Mouse (Mus musculus): ENCODE measurements around the gene Itga3.

Gene Itga3

DNA sequence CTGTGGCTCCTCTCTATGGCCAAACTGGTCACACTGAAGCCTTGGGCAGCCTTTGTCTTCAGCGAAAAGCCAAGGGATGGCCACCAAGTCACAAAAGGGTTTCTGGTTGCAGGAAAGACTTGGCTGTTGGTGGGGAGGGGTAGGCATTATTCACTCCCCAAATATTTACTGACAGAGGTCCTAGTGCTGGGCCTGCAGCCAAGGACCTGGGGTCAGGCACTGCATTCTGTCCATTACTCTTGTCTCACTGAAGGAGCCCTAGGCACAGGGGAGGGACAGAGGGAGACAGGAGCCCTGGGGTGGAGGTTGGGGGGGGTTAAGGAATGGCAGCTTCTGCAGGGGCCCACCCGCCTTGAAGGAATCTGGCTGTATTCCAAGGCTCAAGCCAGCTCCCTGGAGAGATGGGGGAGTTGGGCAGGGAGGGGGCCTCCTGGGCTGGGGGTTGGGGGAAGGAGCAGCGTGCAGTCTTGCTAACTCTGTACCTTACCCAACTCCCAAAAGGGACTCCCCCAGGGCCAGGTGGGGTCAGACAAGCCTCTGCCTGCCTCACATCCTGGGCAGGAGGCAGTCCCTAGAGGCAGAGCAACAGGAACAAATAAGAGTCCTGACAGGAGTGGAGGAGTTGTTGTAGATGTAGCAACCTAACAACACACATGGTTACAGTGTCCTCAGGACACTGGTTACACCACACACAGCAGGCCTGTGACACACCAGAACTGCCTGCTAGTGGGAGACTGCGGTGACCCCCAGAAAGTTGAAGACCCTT lies 20.2 kb upstream of the Itga3 start:
- no peak for DNase-seq (ENCODE audit: extremely low spot score, low spot score)

GRCm38 (mm10) chr11:95095596-95095995 lies 19.0 kb upstream of the Itga3 start:
- DNase-seq (ENCODE audit: extremely low spot score, low spot score), result no peak

DNA sequence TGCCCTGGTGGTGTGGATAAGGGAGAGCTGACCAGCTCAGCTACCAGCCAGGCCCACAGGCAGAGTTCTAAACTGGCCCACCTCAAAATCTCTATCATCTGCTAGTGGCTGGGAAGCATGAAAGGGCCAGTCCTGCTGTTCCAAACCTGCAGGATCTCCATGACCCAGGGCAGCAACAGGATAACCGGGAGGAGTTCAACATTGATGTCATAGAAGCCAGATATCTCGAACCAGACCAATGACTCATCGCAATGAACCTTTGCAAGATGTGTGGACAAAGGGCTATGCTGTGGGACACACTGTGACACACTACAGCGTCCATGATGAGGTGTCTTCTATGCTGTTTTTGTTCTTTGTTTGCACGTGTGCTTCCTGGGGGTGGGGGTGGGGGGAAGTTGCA lies 16.5 kb upstream of the Itga3 start:
- no peak for DNase-seq (ENCODE audit: extremely low spot score, low spot score)

- no peak for DNase-seq (ENCODE audit: extremely low spot score, low spot score)
Measured at GRCm38 (mm10) chr11:95088857-95089779, 12.5 kb upstream of the Itga3 start.

GRCm38 (mm10) chr11:95088286-95088685 lies 11.7 kb upstream of the Itga3 start:
- DNase-seq (ENCODE audit: extremely low spot score, low spot score), result no peak

- no peak for DNase-seq (ENCODE audit: extremely low spot score, low spot score)
Measured at GRCm38 (mm10) chr11:95087301-95088228, 11.0 kb upstream of the Itga3 start.

- no peak for DNase-seq (ENCODE audit: extremely low spot score, low spot score)
Measured at GRCm38 (mm10) chr11:95086229-95086628, 9.6 kb upstream of the Itga3 start.

- DNase-seq (ENCODE audit: extremely low spot score, low spot score), result no peak
Measured at GRCm38 (mm10) chr11:95085710-95086109, 9.1 kb upstream of the Itga3 start.

GRCm38 (mm10) chr11:95084811-95085382 lies 8.3 kb upstream of the Itga3 start:
- no peak for DNase-seq (ENCODE audit: extremely low spot score, low spot score)

GRCm38 (mm10) chr11:95084175-95084574 lies 7.6 kb upstream of the Itga3 start:
- no peak for DNase-seq (ENCODE audit: extremely low spot score, low spot score)

DNA sequence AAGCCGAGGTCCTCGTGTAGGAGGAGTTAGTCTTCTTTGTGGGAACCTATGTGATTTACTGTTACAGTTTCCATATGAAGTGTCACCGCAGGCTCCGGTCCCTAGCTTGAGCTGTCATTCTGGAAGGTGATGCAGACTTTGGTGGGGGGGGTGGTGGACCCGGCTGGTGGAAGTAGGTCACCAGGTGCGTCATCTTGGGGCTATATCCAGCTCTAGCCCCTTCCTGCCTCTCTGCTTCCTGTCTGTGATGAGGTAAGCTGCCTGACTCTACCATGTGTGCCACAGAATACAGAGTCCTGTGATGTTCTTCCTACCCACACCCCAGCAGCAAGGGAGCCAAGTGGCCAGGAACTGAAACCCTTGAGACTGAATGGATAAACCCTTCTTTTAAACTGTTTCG lies 6.3 kb upstream of the Itga3 start:
- DNase-seq (ENCODE audit: extremely low spot score, low spot score), result no peak

GRCm38 (mm10) chr11:95080783-95081182 lies 4.2 kb upstream of the Itga3 start:
- DNase-seq (ENCODE audit: extremely low spot score, low spot score), result no peak

DNA sequence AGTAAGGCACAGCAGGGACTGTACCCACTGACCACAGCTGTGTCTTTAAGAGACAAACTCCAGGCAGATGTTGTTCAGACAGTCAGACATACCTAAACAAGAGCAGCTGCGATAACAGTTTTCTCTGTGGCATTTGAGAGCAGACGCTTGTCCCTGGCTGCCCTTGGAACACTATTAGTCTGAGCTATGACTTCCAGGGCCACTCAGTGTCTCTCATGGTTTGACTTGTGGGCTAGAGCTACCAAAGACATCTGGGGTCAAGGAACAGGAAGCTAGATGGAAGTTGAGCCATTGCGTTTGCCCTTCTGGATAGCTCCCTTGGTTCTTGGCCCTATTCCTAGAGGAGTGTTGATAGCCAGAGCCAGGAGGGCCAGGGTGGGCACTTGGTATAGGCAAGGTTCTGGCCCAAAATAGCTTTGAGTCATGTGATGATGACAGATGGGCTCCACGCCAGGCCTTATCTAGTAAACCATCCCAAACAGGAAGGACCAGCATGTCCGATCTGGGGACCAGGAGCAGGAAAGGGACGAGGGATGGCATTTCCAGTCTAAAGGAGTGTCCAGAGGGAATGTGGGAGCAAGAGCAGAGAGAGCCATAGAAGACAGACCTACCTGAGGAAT lies 2.8 kb upstream of the Itga3 start:
- DNase-seq (ENCODE audit: extremely low spot score, low spot score), result no peak

DNA sequence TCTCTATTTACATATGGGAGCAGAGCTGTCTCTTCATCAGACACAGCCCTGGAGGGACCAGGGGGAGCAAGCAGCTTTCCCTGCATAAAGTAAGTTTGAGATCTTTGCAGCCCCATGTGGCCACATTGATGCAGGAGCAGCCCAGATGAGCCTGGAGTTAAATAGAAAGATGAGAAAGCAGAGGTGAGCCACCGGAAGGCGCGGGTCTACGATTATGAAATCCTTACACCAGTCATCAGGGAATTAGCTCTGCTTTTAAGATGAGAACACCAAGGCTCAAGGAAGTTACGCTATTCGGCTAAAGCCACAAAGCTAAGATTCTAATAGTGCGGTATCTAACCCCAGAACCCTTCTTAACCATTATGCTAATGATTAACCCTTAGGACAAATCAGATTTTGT lies 1.4 kb upstream of the Itga3 start:
- no peak for DNase-seq (ENCODE audit: extremely low spot score, low spot score)

DNA sequence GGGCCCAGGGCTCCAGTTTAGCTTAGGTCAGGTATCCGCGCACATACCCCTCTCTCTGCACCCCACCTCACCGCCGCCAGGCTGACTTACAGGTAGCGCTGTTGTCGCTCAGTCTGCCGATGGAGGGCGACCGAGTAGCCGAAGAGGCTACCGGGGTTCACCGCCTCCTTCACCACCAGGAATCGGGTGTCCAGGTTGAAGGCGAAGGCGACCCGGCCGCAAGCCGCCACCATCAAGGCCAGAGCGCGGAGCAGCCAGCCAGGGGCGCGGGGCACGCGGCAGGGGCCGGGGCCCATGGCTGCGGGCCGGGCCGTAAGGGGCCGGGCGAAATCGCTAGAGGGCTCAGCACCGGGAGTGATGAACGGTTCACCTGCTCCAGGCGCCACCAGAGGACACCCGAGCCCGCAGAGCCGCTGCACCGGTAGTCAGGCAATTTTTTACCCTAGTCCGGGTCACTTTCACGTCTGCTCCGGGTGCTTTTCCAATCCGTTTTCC lies 513 bp downstream of the Itga3 start:
- peak; percentile 70 for DNase-seq (ENCODE audit: extremely low spot score, low spot score)

GRCm38 (mm10) chr11:95075197-95076040 lies 1.2 kb downstream of the Itga3 start:
- DNase-seq (ENCODE audit: extremely low spot score, low spot score), result peak; percentile 36

DNA sequence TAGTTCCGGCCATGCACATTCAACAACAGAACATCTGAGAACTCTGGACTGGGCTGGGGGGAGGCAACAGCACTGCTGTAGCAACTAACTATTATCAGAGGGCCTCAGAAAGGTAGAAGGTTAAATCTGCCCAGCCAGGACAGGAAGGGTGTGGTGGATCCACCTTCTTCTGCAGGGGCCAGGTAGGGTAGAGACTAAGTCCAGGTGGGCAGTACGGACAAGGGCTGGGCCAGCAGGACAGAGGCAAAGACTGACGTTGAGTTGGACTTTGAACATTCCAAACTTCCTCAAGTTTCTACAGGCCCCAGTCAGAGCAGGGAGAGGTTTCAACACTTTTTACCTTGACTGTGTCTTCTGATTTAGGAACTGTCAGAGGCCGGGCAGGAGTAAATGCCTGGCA lies 1.9 kb downstream of the Itga3 start:
- DNase-seq (ENCODE audit: extremely low spot score, low spot score), result no peak

DNA sequence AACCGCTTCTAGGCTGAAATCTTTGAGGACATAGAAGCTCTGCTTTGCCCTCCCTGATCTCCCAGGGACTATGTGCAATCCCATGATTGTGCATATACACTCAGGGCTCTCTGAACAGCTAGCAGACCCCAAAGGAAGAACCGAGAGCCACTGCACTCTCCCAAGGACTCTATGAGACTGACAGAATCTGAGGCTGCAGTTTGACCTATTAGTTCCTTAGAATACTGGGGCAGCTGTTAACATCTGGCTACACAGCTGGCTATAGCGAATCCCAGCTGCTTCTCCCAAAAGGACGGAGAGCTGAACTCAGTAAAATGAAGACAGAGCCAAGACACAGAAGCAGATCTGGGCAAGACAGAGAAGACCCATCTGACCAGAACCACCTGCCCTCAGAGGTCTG lies 2.8 kb downstream of the Itga3 start:
- DNase-seq (ENCODE audit: extremely low spot score, low spot score), result no peak

DNA sequence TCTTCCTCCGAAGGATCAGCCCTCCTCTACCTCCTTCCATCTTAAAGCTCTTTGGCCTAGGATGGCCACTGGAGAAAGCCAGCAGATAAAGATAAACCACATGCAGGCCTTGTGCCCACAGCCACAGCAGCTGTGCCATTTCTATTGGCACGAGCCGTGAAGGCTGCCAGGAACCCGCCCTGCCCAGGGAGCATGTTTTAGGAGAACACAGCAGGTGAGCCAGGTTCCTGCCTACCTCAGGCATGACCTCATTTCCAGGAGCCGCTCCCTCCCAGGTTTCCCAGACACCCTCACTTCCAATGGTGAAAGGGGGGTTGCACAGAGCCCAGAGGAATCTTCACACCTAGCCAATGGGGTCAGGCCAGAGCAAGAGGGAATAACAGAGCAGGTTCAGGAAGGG lies 3.8 kb downstream of the Itga3 start:
- no peak for DNase-seq (ENCODE audit: extremely low spot score, low spot score)

- no peak for DNase-seq (ENCODE audit: extremely low spot score, low spot score)
Measured at GRCm38 (mm10) chr11:95072136-95072535, 4.5 kb downstream of the Itga3 start.
